Mouse (Mus musculus) olfactory bulb, adult 2 months (tissue): ENCODE measurements around the gene Cdk4. TPM values are rescaled to one million over a fixed set of nuclear protein-coding genes. Genes with fewer than 3 reads are reported as not detected.

Experiments used
- H3K27ac ChIP-seq: fragments of 200-500 bp; 2 replicates; pipeline ENCODE4 v1.5.1; 2012; ENCODE audit warnings: low read depth, low read length; ENCODE audit not compliant: insufficient read depth
- H3K4me1 ChIP-seq: fragments of 200-500 bp; 2 replicates; pipeline ENCODE4 v1.6.1; 2012; ENCODE audit warnings: low read length; ENCODE audit not compliant: control insufficient read depth, insufficient read depth
- H3K4me3 ChIP-seq: fragments of 200-500 bp; 2 replicates; pipeline ENCODE4 v1.5.1; 2012; ENCODE audit warnings: mild to moderate bottlenecking, low read depth, low read length, moderate library complexity; ENCODE audit not compliant: insufficient read depth
- CTCF ChIP-seq: fragments of 200-500 bp; IDR thresholded peaks from 2 replicates; pipeline ENCODE4 v1.5.1; 2012; ENCODE audit warnings: low read depth, mild to moderate bottlenecking, low read length, moderate library complexity; ENCODE audit not compliant: insufficient read depth
- POLR2A ChIP-seq: fragments of 200-500 bp; IDR thresholded peaks from 2 replicates; pipeline ENCODE4 v1.6.1; 2012; ENCODE audit warnings: mild to moderate bottlenecking, low read depth, low read length, moderate library complexity; ENCODE audit not compliant: insufficient read depth
- WGBS: fragments of 180-500 bp; shearing (Covaris S2); methylation state at CpG from one replicate; pipeline ENCODE4 v1.1.7; 2018; 5-methylcytosine and 5-hydroxymethylcytosine counted together
- polyA plus RNA-seq: library from polyadenylated mRNA; stranded (reverse); fragments of >200 nt; gene quantifications from 2 replicates; pipeline ENCODE4 v1.2.4, GENCODE M21; 2012; ENCODE audit warnings: low replicate concordance; ENCODE audit not compliant: missing spikeins, insufficient read depth, insufficient read length

Gene Cdk4
- polyA plus RNA-seq, 1 experiment, result not detected

DNA sequence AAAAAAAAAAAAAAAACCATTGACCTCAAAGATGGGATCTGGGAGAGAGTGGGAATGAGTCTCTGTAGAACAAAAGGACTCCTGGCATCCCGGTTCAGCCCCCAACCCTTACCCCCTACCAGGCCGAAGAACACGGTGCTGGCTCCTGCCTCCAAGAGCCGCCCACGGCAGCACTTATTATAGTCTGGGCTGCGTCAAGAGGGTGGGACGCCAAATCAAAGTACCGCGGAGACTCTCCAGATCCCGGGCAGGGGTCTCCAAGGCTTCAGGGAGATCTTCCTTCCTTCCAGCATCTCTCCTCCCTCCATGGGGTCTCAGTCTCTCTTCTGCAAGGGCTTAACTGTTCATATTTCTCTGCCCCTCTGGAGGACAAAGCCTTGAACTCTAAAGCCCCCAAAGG is 14.2 kb downstream of the Cdk4 start:
- peak overlapping the region; percentile 99 for H3K27ac ChIP-seq
- TF ChIP-seq CTCF, result no peak
- TF ChIP-seq POLR2A, result no peak
- H3K4me3 ChIP-seq, result peak overlapping the region; percentile 52
- WGBS, result 8% methylated on average over 10 of the region's 10 CpGs
- H3K4me1 ChIP-seq, result peaks cover 35% of the 10 kb centered on the region

DNA sequence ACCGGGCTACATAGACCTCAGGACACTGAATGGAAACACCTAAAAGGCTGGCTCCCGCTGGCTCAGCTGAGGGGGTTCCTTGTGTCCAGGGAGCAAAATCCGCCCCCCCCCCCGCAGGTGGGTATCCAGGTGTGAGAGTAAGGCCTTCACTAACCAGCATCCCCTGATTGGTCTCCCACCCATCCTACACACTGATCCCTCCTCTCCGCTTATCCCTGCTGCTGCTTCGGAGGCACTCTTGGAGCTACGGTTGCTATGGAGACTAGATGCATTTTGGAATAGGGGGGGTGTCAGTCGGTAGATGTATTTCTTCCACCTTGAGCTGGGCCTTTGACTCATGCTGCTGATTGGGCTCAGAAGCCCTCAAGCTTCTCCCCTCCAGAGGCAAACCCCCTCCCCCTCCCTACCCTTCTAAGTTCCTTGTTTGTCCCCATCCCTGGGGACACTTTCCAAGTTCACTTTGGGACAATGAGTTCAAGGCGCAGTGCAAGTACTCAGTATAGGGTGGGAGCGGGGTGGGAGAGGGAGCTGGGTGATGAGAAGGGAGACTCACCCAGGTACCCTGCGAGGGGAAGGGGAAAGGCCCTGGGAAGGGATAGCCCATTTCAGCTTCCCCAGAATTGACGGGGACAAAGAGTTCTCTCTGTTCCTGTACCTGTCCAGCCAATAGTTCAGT is 14.8 kb downstream of the Cdk4 start:
- 3% methylated on average over 12 of the region's 12 CpGs for WGBS
- Histone ChIP-seq H3K4me3 (peak overlapping the region; percentile 52), H3K27ac (peak overlapping the region; percentile 99), H3K4me1 (peaks cover 41% of the 10 kb centered on the region)
- no peak for TF ChIP-seq POLR2A
- TF ChIP-seq CTCF, result no peak

DNA sequence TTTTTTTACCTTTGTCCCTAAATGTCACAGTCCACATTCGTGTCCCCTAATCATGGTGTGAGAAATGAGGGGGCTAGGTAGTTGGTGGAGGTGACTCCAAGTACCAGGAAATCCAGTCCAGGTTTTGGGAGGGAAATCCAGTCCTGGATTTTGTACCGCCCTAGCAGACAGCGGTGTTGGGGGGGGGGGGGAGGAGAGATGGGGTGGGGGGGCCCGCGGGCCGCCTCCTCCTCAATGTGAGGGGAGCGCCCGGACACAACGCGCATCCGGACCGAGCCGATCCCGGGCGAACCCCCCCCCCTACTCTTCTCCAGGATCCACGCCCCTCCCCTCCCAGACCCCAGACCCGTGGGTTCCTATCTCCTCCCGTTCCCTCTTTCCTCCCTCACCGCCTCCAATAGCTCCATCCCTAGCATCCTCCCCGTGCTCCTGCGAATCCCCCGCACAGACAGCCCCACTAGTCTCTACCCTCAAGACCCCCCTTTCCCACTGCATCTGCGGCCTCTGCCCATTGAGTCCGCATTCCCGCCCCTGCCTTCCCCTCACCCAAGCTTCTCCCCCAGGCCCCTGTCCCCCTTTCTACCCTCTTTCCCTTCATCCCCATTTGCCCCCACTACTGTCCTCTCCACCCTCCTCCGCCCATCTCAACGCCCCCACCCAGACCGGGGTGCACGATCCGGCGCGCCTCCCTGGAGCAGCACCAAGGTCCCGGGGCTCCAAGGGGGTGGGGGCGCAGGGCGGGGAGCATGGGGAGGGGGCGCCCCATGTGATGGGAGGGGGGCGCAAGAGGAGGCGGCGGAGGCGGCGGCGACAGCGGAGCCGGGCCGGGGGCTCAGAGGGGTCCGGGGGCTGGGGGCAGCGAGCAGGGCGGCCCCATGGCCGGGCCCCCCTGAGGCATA is 15.6 kb downstream of the Cdk4 start:
- WGBS, result 2% methylated on average over 38 of the region's 49 CpGs
- no peak for TF ChIP-seq CTCF
- TF ChIP-seq POLR2A, result 0 out of 2 replicates have a peak, but pooled peaks have one; percentile 13
- Histone ChIP-seq H3K4me1 (peaks cover 45% of the 10 kb centered on the region), H3K27ac (peak overlapping the region; percentile 99), H3K4me3 (peak overlapping the region; percentile 89)

DNA sequence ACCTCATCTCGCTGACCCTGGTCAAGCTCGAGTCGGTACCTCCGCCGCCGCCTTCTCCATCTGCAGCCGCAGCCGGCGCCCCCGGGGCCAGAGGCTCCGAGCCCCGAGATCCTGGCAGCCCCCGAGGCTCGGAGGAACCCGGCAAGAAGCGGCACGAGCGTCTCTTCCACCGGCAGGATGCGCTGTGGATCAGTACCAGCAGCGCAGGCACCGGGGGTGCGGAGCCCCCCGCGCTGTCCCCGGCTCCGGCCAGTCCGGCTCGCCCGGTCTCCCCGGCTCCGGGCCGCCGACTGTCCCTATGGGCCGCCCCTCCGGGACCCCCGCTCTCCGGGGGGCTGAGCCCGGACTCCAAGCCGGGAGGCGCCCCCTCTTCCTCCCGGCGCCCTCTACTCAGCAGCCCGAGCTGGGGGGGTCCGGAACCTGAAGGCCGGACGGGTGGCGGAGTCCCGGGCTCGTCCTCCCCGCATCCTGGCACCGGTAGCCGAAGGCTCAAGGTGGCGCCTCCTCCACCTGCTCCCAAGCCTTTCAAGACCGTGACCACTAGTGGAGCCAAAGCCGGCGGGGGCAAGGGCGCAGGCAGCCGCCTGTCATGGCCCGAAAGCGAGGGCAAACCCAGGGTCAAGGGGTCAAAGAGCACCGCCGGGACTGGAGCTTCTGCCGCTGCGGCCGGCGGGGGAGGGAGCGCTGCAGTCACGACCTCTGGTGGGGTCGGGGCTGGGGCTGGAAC is 16.5 kb downstream of the Cdk4 start:
- no peak for TF ChIP-seq POLR2A
- Histone ChIP-seq H3K4me1 (peaks cover 46% of the 10 kb centered on the region), H3K27ac (peak overlapping the region; percentile 97), H3K4me3 (peak overlapping the region; percentile 89)
- 4% methylated on average over 70 of the region's 70 CpGs for WGBS

DNA sequence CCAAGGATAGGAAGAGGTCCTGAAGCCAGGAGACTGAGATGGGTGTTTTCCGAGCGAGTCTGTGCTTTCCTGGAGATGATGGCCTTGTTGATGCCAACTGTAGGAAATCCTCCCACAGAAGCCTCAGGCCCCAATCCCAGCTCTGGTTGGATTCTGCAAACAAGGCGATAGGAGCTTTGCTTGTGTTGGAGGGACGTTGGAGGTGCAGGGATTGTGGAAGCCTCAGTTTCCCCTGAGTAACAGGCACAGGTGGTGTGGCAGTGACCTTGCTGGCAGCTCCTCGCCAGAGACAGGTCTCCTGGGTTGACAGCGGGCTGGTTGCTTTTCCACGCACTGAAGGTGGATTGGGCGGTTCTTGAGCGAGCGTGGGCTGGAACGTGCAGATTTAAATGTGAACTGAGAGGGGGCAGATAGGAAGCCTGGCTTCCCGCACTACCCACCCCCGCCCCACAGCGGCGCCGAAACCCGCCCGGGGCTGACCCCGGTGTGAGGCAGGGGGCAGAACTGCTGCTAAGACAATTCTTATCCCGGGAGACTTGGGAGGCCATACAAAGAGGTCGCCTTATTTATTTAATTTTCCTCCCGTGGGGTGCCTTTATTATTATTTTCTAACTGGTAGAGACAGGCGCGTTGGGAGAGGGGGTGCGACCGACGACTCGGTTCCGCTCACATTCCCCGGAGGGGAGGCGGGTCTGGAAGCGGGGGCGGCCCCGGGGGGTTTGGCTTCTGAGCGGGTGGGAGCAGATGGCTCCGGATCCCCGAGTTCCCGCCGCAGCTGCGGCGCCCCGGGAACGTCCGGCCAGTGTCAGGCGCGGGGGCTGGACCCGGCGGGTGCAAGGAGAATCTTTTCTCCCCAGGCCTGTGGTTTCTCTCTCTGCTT is 17.8 kb downstream of the Cdk4 start:
- TF ChIP-seq POLR2A, result 0 out of 2 replicates have a peak, but pooled peaks have one; percentile 38
- no peak for TF ChIP-seq CTCF
- WGBS, result 3% methylated on average over 48 of the region's 48 CpGs
- H3K27ac ChIP-seq, result peak overlapping the region; percentile 97
- peak overlapping the region; percentile 89 for H3K4me3 ChIP-seq
- H3K4me1 ChIP-seq, result peaks cover 41% of the 10 kb centered on the region

DNA sequence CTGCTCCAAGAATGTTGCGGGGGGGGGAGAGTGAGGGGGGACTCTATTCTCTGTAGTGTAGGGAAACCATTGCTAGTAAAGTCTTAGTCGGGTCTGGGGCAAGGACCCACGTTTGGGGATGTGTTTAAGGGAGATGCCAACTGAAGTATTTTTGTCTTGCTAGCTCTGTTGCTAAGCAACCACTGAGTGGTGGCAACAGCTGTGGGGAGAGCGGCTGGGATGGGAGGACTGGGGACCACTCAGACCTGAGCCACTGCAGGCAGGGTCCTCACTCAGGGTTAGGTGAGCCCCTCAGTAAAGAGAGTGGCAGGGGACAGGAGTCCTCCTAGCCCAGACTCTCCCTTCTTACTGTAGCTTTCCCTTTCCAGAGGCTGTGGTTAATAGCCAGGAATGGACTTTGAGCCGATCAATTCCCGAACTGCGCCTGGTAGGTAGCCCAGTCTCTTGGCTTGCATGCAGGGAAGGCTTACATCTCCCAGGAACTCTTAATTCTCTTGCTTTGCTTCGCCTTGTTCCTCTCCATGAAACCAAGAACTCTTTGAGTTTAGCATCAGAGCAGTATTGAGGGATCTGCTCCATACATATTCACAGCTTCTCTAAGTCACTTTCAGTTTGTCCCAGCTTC is 18.8 kb downstream of the Cdk4 start:
- peaks cover 41% of the 10 kb centered on the region for H3K4me1 ChIP-seq
- 9% methylated on average over 8 of the region's 8 CpGs for WGBS
- peak overlapping the region; percentile 89 for H3K4me3 ChIP-seq
- peak overlapping the region; percentile 97 for H3K27ac ChIP-seq
- no peak for TF ChIP-seq CTCF
- no peak for TF ChIP-seq POLR2A

DNA sequence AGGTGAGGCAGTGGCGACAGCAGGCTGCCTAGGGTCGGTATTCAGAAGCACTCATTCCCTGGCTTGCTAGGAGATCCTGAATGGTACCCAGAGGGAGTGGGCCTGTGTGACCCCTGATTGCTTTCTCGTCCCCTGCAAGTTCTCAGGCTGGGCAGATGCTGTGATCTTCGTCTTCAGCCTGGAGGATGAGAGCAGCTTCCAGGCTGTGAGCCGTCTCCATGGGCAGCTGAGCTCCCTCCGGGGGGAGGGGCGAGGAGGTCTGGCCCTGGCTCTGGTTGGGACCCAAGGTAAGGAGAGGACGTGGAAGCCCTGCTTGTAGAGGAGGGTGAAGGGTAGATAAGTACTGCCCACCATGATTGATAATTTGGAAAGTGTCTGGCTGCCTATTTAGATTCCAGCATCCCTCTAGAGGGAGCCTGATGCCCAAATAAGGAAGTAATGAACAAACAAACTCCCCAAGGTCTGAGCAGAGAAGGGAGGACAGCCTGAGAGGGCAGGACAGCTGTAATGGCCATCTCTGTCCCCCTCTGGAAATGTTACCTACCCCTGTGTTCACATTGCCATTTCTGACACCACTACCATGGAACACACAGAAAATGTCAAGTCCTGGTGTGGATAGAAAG is 20.1 kb downstream of the Cdk4 start:
- Histone ChIP-seq H3K4me1 (peaks cover 38% of the 10 kb centered on the region), H3K27ac (peak overlapping the region; percentile 40; the same call in 1 of the 2 replicates), H3K4me3 (no peak overlapping the region)
- no peak for TF ChIP-seq CTCF
- no peak for TF ChIP-seq POLR2A
- WGBS, result 38% methylated on average over 8 of the region's 8 CpGs
